Mouse (Mus musculus) G1E (cell line): ENCODE data around the gene Eif3m. TPM values are rescaled to one million over a fixed set of nuclear protein-coding genes. Genes with fewer than 3 reads are reported as not detected.

Experiments used
- ATAC-seq: 2 replicates; pipeline ENCODE4 v1.8.0; 2016; ENCODE audit warnings: mild to moderate bottlenecking; ENCODE audit not compliant: insufficient number of reproducible peaks, poor library complexity, low FRiP score, severe bottlenecking; ENCODE audit errors: extremely low read depth
- DNase-seq: peaks from one replicate; pipeline ENCODE4 v3.0.0; 2012; ENCODE audit warnings: low spot score
- H3K27me3 ChIP-seq: 2 replicates; pipeline ENCODE4 v1.6.1; 2012; ENCODE audit warnings: mild to moderate bottlenecking, low read length, inconsistent platforms; ENCODE audit not compliant: insufficient read depth
- H3K36me3 ChIP-seq: replicated peaks from 2 replicates; pipeline ENCODE3; 2012; ENCODE audit warnings: mild to moderate bottlenecking, inconsistent platforms
- H3K4me1 ChIP-seq: 2 replicates; pipeline ENCODE4 v1.6.1; 2012; ENCODE audit warnings: low read depth, low read length, inconsistent platforms, mixed read lengths; ENCODE audit not compliant: insufficient read depth
- H3K4me3 ChIP-seq: 2 replicates; pipeline ENCODE4 v1.5.1; 2012; ENCODE audit warnings: low read depth, mild to moderate bottlenecking, inconsistent platforms, low read length, moderate library complexity, mixed read lengths
- H3K9me3 ChIP-seq: replicated peaks from 2 replicates; pipeline ENCODE4 v1.6.1; 2012; ENCODE audit warnings: inconsistent platforms
- CTCF ChIP-seq: IDR thresholded peaks from 2 replicates; pipeline ENCODE4 v1.5.1; 2012; ENCODE audit warnings: low read depth, low read length, inconsistent platforms, mixed read lengths
- GATA1 ChIP-seq: IDR thresholded peaks from 2 replicates; pipeline ENCODE4 v1.6.1; 2012; ENCODE audit warnings: borderline replicate concordance, low read length, inconsistent platforms, mixed read lengths
- GATA2 ChIP-seq: IDR thresholded peaks from 2 replicates; pipeline ENCODE4 v1.6.1; 2012; ENCODE audit warnings: low read depth, low read length, inconsistent platforms, borderline replicate concordance
- POLR2AphosphoS5 ChIP-seq: IDR thresholded peaks from 2 replicates; pipeline ENCODE4 v1.6.1; 2012; ENCODE audit warnings: low read depth, low read length, inconsistent platforms; ENCODE audit not compliant: insufficient replicate concordance
- TAL1 ChIP-seq: conservative IDR thresholded peaks from 2 replicates; pipeline ENCODE4 v1.6.1; 2012; ENCODE audit warnings: low read depth, low read length, inconsistent platforms, mixed read lengths
- polyA plus RNA-seq: library from polyadenylated mRNA; stranded (reverse); fragments of >175 nt; gene quantifications from 2 replicates; pipeline ENCODE4 v1.2.3, GENCODE M21; 2012
- total RNA-seq, 2 experiments: library from RNA; stranded (forward) in 1 of 2; stranded (reverse) in 1 of 2; fragments of 200-1000 nt in 1 of 2; fragments of >200 nt in 1 of 2; fragmentation: Nextera tagmentation in 1 of 2; gene quantifications; 2 replicates each; pipeline ENCODE4 v1.2.3; 2014 to 2017

The Eif3m gene
- total and polyA plus RNA-seq, 3 experiments = 10.2 to 312 (median 229) TPM

- no peaks in the 10 kb centered on the region for H3K9me3 ChIP-seq
- H3K36me3 ChIP-seq = no peaks in the 10 kb centered on the region
- TF ChIP-seq CTCF (no peak), TAL1 (no peak), GATA1 (no peak), GATA2 (no peak), POLR2AphosphoS5 (no peak)
- DNase-seq = no peak
- H3K4me1 ChIP-seq = no peaks in the 10 kb centered on the region
- H3K27me3 ChIP-seq = peaks cover 3% of the 10 kb centered on the region; the same call in 1 of the 2 replicates
- no peak overlapping the region for H3K4me3 ChIP-seq
- no peak for ATAC-seq
Observed at GRCm38 (mm10) chr2:104985796-104986195, 31.1 kb downstream of the Eif3m start.

DNA sequence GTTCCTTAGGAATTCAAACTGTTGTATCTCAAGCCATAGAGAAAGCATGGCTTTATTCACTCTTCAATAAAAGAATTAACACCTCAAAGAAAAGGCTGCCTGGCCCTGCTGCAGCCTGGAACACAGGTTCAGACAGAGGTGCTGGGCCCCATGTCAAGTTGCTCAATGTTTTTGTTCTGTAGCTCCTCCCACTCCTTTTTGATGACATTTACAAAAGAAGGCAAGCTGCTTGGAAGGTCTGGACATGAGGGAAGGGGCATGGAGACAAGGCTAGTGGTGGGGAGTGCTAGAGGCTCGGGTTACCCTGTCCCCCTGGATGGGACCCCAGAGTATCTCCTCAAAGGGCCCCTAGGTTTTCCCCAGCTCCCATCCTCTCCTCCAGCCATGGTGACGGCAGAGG lies 35.2 kb downstream of the Eif3m start:
- ATAC-seq (no peak), DNase-seq (no peak)
- Histone ChIP-seq H3K9me3 (no peaks in the 10 kb centered on the region), H3K36me3 (no peaks in the 10 kb centered on the region), H3K27me3 (peaks cover 8% of the 10 kb centered on the region), H3K4me1 (no peaks in the 10 kb centered on the region), H3K4me3 (no peak overlapping the region)
- TF ChIP-seq TAL1 = no peak

DNA sequence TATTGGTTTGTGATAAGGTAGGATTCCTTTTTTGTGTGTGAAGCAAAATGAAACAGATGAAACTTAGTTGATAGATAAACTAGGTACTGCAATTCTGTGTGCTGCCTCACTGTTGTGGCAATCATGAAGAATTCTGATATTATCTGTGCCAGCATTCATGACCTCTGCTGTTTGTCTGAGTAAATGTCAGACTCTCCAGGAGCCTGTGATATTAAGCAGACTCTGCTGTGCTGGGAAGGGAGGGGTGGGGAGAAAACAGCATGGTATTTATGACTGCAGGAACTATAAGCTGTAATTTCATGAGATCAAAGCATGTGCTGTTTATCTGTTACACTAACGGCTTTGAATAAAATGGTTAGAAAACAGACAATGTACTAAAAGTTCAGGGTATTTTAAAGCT lies 52.4 kb downstream of the Eif3m start:
- ATAC-seq = no peak
- Histone ChIP-seq H3K4me1 (no peaks in the 10 kb centered on the region), H3K9me3 (no peaks in the 10 kb centered on the region), H3K36me3 (no peaks in the 10 kb centered on the region), H3K27me3 (peaks cover 3% of the 10 kb centered on the region; the same call in 1 of the 2 replicates), H3K4me3 (no peak overlapping the region)
- no peak for DNase-seq
- TF ChIP-seq GATA1 (no peak), POLR2AphosphoS5 (no peak), TAL1 (no peak), GATA2 (no peak), CTCF (no peak)

Other genes starting within 250 kb of the Eif3m start
- 57.8 and 61.1 TPM in 2 replicates for gene Qser1, start 200.3 kb downstream of the Eif3m start, total RNA-seq (2014; fragmentation: Nextera tagmentation)
- 6.0 and 6.6 TPM in 2 replicates for gene Qser1, start 200.3 kb downstream of the Eif3m start, total RNA-seq (2017)
- gene Qser1, start 200.3 kb downstream of the Eif3m start, polyA plus RNA-seq = 2.5 and 2.6 TPM in 2 replicates
- gene Prrg4, start 167.2 kb downstream of the Eif3m start, total RNA-seq (2014; fragmentation: Nextera tagmentation) = not detected in 2 replicates
- 0.05 TPM in 1 of 2 replicates, not detected in the other for gene Prrg4, start 167.2 kb downstream of the Eif3m start, total RNA-seq (2017)
- gene Prrg4, start 167.2 kb downstream of the Eif3m start, polyA plus RNA-seq = not detected in 2 replicates
- 17.7 TPM in 1 of 2 replicates, not detected in the other for gene Ccdc73, start 149.3 kb downstream of the Eif3m start, total RNA-seq (2014; fragmentation: Nextera tagmentation)
- 31.5 and 34.6 TPM in 2 replicates for gene Ccdc73, start 149.3 kb downstream of the Eif3m start, total RNA-seq (2017)
- gene Ccdc73, start 149.3 kb downstream of the Eif3m start, polyA plus RNA-seq = 0.42 and 0.66 TPM in 2 replicates
- gene Gm11060, start 74.9 kb upstream of the Eif3m start, total RNA-seq (2014; fragmentation: Nextera tagmentation) = not detected in 2 replicates
- gene Gm11060, start 74.9 kb upstream of the Eif3m start, total RNA-seq (2017) = not detected in 2 replicates
- gene Gm11060, start 74.9 kb upstream of the Eif3m start, polyA plus RNA-seq = not detected in 2 replicates
- gene Wt1, start 109.4 kb upstream of the Eif3m start, total RNA-seq (2014; fragmentation: Nextera tagmentation) = not detected in 2 replicates
- 0.05 TPM in 1 of 2 replicates, not detected in the other for gene Wt1, start 109.4 kb upstream of the Eif3m start, total RNA-seq (2017)
- not detected in 2 replicates for gene Wt1, start 109.4 kb upstream of the Eif3m start, polyA plus RNA-seq
- gene Them7, start 207.2 kb upstream of the Eif3m start, total RNA-seq (2014; fragmentation: Nextera tagmentation) = not detected in 2 replicates
- not detected in 2 replicates for gene Them7, start 207.2 kb upstream of the Eif3m start, total RNA-seq (2017)
- gene Them7, start 207.2 kb upstream of the Eif3m start, polyA plus RNA-seq = not detected in 2 replicates